Comparison of ENCODE assay signal across 8 mouse cellular contexts in genomic region chrX:103819253-103819652, GRCm38 (mm10). TPM values are rescaled to one million over a fixed set of nuclear protein-coding genes. Genes with fewer than 3 reads are reported as not detected.
A peak's percentile ranks its signal among the peaks of the same experiment; 100 is the strongest.
DNase-seq lines count a peak whose midpoint lies in the region; ATAC-seq lines count a peak whose summit lies in the region.

No protein-coding gene starts in this region.

- no peaks in the 10 kb centered on the region for H3K36me3 ChIP-seq in heart, embryonic 13.5 days
- H3K36me3 ChIP-seq in heart, embryonic 10.5 days, result no peaks in the 10 kb centered on the region
- no peaks in the 10 kb centered on the region for H3K36me3 ChIP-seq in hindbrain, embryonic 12.5 days
- no peaks in the 10 kb centered on the region for H3K36me3 ChIP-seq in liver, embryonic 15.5 days (replicated peaks)

- peaks cover 87% of the 10 kb centered on the region for H3K27me3 ChIP-seq in heart, embryonic 13.5 days (replicated peaks)
- H3K27me3 ChIP-seq in heart, embryonic 10.5 days (ENCODE audit: insufficient read depth, poor library complexity, severe bottlenecking), result peaks cover 82% of the 10 kb centered on the region
- H3K27me3 ChIP-seq in hindbrain, embryonic 12.5 days, result peaks cover 81% of the 10 kb centered on the region
- H3K27me3 ChIP-seq in liver, embryonic 15.5 days, result peaks cover 59% of the 10 kb centered on the region

- peak overlapping the region; percentile 85 for H3K4me2 ChIP-seq in heart, embryonic 13.5 days
- H3K4me2 ChIP-seq in hindbrain, embryonic 12.5 days (replicated peaks), result peak overlapping the region; percentile 75
- peak overlapping the region; percentile 56; the same call in 1 of the 2 replicates for H3K4me2 ChIP-seq in liver, embryonic 15.5 days

- ATAC-seq in heart, embryonic 13.5 days (ENCODE audit: extremely low read depth, insufficient number of reproducible peaks, low FRiP score, low TSS enrichment), result no peak
- no peak for ATAC-seq in hindbrain, embryonic 12.5 days (ENCODE audit: low FRiP score)
- ATAC-seq in liver, embryonic 15.5 days (ENCODE audit: insufficient read depth), result no peak
- no peak for ATAC-seq in erythroid progenitor cell, adult 5-6 weeks (replicated peaks; ENCODE audit: low FRiP score, poor library complexity, severe bottlenecking)
- ATAC-seq in inflammation-experienced regulatory T-cells, adult 6 months, result no peak

- no peaks in the 10 kb centered on the region for H3K4me1 ChIP-seq in heart, embryonic 13.5 days
- 0 out of 2 replicates have a peak, but pooled peaks cover 2% of the 10 kb centered on the region for H3K4me1 ChIP-seq in heart, embryonic 10.5 days
- 0 out of 2 replicates have a peak, but pooled peaks cover 4% of the 10 kb centered on the region for H3K4me1 ChIP-seq in hindbrain, embryonic 12.5 days
- no peaks in the 10 kb centered on the region for H3K4me1 ChIP-seq in liver, embryonic 15.5 days (replicated peaks)

- H3K27ac ChIP-seq in heart, embryonic 13.5 days (replicated peaks), result no peak overlapping the region
- H3K27ac ChIP-seq in heart, embryonic 10.5 days, result no peak overlapping the region
- H3K27ac ChIP-seq in hindbrain, embryonic 12.5 days, result no peak overlapping the region
- no peak overlapping the region for H3K27ac ChIP-seq in liver, embryonic 15.5 days (replicated peaks)

- no peak for DNase-seq in heart, embryonic 10.5 days (ENCODE audit: low spot score)
- DNase-seq in embryo, embryonic 10.5 days (ENCODE audit: low spot score), result peak; percentile 2
- no peak for DNase-seq in thymus, postnatal 10 days (ENCODE audit: low spot score in 2 of 2)

- 55% methylated on average over 6 of the region's 6 CpGs for WGBS in heart, embryonic 13.5 days
- 58% methylated on average over 6 of the region's 6 CpGs for WGBS in heart, embryonic 10.5 days
- 54% methylated on average over 6 of the region's 6 CpGs for WGBS in hindbrain, embryonic 12.5 days
- 55% methylated on average over 6 of the region's 6 CpGs for WGBS in liver, embryonic 15.5 days (ENCODE audit: insufficient replicate concordance)

- peak overlapping the region; percentile 83; the same call in 1 of the 2 replicates for H3K9ac ChIP-seq in heart, embryonic 13.5 days
- H3K9ac ChIP-seq in hindbrain, embryonic 12.5 days, result no peak overlapping the region
- H3K9ac ChIP-seq in liver, embryonic 15.5 days, result no peak overlapping the region

- H3K9me3 ChIP-seq in heart, embryonic 13.5 days, result no peaks in the 10 kb centered on the region
- H3K9me3 ChIP-seq in heart, embryonic 10.5 days, result no peaks in the 10 kb centered on the region
- no peaks in the 10 kb centered on the region for H3K9me3 ChIP-seq in hindbrain, embryonic 12.5 days (replicated peaks)
- H3K9me3 ChIP-seq in liver, embryonic 15.5 days (replicated peaks), result no peaks in the 10 kb centered on the region

- peak overlapping the region; percentile 66 for H3K4me3 ChIP-seq in heart, embryonic 13.5 days
- no peak overlapping the region; the same call in 1 of the 2 replicates for H3K4me3 ChIP-seq in heart, embryonic 10.5 days
- H3K4me3 ChIP-seq in hindbrain, embryonic 12.5 days, result no peak overlapping the region
- H3K4me3 ChIP-seq in liver, embryonic 15.5 days (replicated peaks), result no peak overlapping the region

RNA-seq across cellular contexts. Expression of gene Slc16a2, which starts 2.5 kb away (rescaled TPM):
- polyA plus RNA-seq in heart, embryonic 13.5 days (2015; fragmentation: Nextera tagmentation; extraction: Ambion mirVana), result 13.9 and 14.4 TPM in 2 replicates
- 6.0 and 8.4 TPM in 2 replicates for polyA plus RNA-seq in heart, embryonic 10.5 days (2016; fragmentation: Nextera tagmentation; extraction: Ambion mirVana)
- polyA plus RNA-seq in hindbrain, embryonic 12.5 days (2016; fragmentation: Nextera tagmentation; extraction: Ambion mirVana), result 17.0 and 19.4 TPM in 2 replicates
- 8.4 and 9.4 TPM in 2 replicates for polyA plus RNA-seq in liver, embryonic 15.5 days (2015; fragmentation: Nextera tagmentation; extraction: Ambion mirVana)
- 6.7 TPM in 1 of 2 replicates, not detected in the other for total RNA-seq in erythroid progenitor cell, adult 5-6 weeks (2015; ENCODE audit: low replicate concordance)
- 0.08 TPM in 1 of 2 replicates, not detected in the other for total RNA-seq in erythroid progenitor cell, adult 5-6 weeks (2017; ENCODE audit: low replicate concordance)
- polyA plus RNA-seq in inflammation-experienced regulatory T-cells, adult 6 months (2017; shearing (Covaris generic)), result under 1 TPM in 2 of 3 experiments, not detected in 1; 0.21 to 0.70 TPM
